Mouse (Mus musculus) brain, embryonic 14.5 days (tissue): ENCODE measurements around the gene Ptpro.

Source experiments
- CTCF ChIP-seq: fragments of 200-500 bp; IDR thresholded peaks from 2 replicates; pipeline ENCODE4 v1.5.1; 2012; ENCODE audit warnings: inconsistent platforms, mild to moderate bottlenecking, moderate library complexity, borderline replicate concordance; ENCODE audit not compliant: insufficient read depth, insufficient read length; ENCODE audit errors: extremely low read depth
- POLR2A ChIP-seq: fragments of 200-500 bp; IDR thresholded peaks from 2 replicates; pipeline ENCODE4 v1.6.1; 2012; ENCODE audit warnings: mild to moderate bottlenecking, inconsistent platforms, borderline replicate concordance; ENCODE audit not compliant: poor library complexity, insufficient read depth, insufficient read length, severe bottlenecking; ENCODE audit errors: extremely low read depth

- TF ChIP-seq POLR2A, result no peak
- TF ChIP-seq CTCF, result no peak
These were observed 245.2 kb downstream of the Ptpro start for GRCm38 (mm10) chr6:137497208-137497835.
